Mouse (Mus musculus) megakaryocyte progenitor cell, adult 5-6 weeks (primary cell): Measurements from ENCODE around the gene Clk2. TPM values are rescaled to one million over a fixed set of nuclear protein-coding genes. Genes with fewer than 3 reads are reported as not detected.

Source experiments
- ATAC-seq: replicated peaks from 2 replicates; pipeline ENCODE4 v1.8.0; 2016; ENCODE audit warnings: mild to moderate bottlenecking, moderate TSS enrichment, inconsistent platforms; ENCODE audit not compliant: poor library complexity
- total RNA-seq, 2 experiments: library from RNA; stranded (forward) in 1 of 2; stranded (reverse) in 1 of 2; fragments of 157-497, 149-512 nt in 1 of 2; fragments of 200-1000 nt in 1 of 2; gene quantifications; 2 replicates each; pipeline versions ENCODE4 v1.2.3 to v1.2.4; 2015 to 2017

The Clk2 gene
- total RNA-seq (2015) (51.1 and 53.8 TPM in 2 replicates), total RNA-seq (2017) (69.3 and 75.9 TPM in 2 replicates)

- peak; percentile 96 for ATAC-seq
Observed at GRCm38 (mm10) chr3:89164506-89165267, at the start of gene Clk2. Clk2 (plus strand) TSS chr3:89164795.

- ATAC-seq: peak; percentile 96
Observed at GRCm38 (mm10) chr3:89115522-89115921, 49.1 kb upstream of the Clk2 start.

DNA sequence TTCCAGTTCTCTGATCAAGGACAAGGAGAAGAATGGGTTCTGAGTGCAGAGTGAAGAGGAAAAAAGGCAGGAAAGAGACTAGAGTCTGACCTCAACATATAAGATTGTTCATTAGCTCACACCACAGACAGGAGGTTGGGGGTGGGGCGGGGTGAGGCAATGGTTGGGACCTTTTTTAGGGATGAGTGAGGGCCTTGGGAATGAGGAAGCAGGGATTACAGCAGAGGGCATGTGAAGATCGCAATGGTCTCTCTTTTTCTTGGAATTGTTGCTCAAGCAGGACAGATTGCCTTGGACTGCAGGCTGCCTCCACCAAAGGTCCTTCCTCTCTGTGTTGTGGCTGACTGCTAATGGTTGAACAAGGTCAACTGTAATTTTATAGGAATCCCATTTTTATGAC, 41.3 kb upstream of the Clk2 start:
- ATAC-seq: no peak

DNA sequence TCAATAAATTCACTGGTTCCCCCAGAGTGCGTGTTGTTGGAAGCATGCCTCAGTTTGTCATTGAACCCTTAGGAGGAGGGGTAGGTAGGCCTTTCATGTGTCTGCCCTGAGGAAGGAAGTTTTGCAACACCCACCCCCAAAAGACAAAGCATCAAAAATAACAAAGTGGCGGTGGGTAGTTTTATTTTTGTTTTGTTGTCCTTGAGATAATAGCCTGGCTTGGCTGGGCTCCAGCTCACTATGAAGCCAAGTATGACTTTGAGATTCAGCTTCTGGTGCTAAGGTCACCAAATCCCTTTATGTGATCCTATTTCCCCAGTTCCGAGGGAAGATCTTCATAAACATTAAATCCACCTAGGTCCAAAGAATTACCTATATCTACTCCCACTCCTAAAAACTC, 40.4 kb upstream of the Clk2 start:
- ATAC-seq: no peak

- no peak for ATAC-seq
Observed at GRCm38 (mm10) chr3:89125981-89126380, 38.6 kb upstream of the Clk2 start.

DNA sequence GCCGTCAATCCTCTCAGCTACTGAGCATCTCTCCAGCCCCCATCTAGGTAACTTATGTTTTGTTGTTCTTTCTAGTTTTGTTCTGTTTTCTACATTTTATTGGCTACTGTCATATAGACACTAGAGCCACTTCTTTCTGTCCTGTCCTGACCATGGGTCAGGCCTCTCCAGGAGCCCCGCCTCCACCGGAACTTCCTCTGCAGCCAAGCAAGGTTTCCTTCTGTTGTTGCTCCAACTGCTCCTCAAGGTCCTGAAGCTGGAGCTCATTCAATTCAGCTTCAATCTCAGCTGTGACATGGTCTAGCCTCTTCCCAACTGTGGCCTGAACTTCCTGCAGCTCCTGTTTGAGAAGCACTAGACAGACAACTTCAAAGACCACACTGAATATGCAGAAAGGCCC, 34.7 kb upstream of the Clk2 start:
- no peak for ATAC-seq

- no peak for ATAC-seq
Observed at GRCm38 (mm10) chr3:89131816-89132215, 32.8 kb upstream of the Clk2 start.

GRCm38 (mm10) chr3:89132285-89133062, 32.1 kb upstream of the Clk2 start:
- peak; percentile 93 for ATAC-seq

GRCm38 (mm10) chr3:89133063-89133450, 31.5 kb upstream of the Clk2 start:
- ATAC-seq: no peak

GRCm38 (mm10) chr3:89133752-89134151, 30.8 kb upstream of the Clk2 start:
- ATAC-seq: no peak

DNA sequence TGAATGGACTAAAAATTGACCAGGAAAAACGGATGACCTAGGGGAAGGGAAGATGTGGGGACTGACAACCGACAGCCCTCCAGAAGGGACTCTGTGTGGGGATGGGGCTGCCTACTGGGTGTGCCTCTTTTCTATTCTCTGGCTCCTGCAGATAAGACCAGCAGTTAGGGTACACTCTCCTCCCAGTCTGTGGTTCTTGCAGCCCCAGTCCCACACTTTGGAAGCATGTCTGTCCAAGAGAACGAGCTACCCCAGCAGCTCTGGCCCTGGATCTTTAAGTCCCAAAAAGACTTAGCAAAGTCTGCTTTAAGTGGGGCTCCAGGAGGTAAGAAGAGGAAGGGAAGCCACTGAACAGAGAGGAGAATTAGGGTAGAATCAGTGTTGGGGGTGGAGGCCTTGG, 28.6 kb upstream of the Clk2 start, which contains the start of gene Pklr:
Gene Pklr (plus strand): TSS at position 185 of the 400 bp plus-strand sequence.
- peak; percentile 35 for ATAC-seq

- peak; percentile 28 for ATAC-seq
Observed at GRCm38 (mm10) chr3:89136365-89136764, 28.2 kb upstream of the Clk2 start.

DNA sequence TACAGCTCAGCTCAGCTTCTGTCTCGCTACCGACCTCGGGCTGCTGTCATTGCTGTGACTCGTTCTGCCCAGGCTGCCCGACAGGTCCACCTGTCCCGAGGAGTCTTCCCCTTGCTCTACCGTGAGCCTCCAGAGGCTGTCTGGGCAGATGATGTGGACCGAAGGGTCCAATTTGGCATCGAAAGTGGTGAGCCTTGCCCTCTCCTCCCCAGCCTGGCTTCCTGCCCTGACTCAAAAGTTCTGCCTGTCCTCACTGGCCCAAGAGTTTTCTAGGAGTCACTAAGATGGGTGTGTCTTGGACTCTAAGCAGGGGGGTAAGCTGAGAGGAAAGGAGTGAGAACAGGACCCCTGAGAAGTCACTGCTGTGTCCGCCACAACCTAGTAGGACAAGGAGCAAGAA, 19.8 kb upstream of the Clk2 start:
- ATAC-seq: no peak

DNA sequence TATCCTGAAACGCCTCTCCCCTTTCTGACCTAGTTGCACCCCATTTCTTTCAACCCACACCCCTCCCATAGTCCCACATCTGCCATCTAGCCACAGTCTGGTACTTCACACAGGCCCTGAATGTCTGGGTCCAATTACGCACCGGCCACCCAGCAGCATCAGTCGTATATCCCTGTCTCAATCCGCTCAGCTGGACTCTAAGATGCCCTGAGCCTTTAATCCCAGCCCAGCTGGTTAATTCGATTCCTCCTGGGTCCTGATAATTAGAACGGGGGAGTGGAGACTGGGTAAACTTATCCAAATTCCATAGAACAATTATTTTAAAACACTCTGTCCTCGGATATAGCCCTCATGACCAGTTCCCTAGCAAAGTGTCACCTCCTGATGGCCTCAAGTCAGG, 19.0 kb upstream of the Clk2 start:
- ATAC-seq: no peak

GRCm38 (mm10) chr3:89147101-89147978, 17.3 kb upstream of the Clk2 start:
- ATAC-seq: peak; percentile 49

DNA sequence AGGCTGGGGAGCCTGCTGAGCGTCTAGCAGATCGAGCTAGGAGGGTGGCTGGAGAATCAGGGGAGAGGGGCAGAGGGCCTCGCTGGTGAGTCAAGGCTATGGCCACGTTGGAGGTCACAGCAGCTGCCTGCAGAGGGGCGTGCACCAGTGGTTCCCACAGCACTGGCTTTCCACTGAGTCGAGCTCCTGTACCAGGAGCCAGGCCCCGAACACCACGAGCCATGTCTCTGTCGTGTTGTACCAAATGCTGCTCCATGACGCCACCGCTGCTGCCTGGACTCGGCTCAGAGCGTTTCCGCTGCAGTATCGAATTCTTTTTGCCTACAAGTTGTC, 16.6 kb upstream of the Clk2 start:
- ATAC-seq: peak; percentile 15

GRCm38 (mm10) chr3:89148567-89148966, 16.0 kb upstream of the Clk2 start:
- ATAC-seq: no peak

- ATAC-seq: peak; percentile 20; the same call in 1 of the 2 replicates
Observed at GRCm38 (mm10) chr3:89152084-89152835, 12.3 kb upstream of the Clk2 start.

DNA sequence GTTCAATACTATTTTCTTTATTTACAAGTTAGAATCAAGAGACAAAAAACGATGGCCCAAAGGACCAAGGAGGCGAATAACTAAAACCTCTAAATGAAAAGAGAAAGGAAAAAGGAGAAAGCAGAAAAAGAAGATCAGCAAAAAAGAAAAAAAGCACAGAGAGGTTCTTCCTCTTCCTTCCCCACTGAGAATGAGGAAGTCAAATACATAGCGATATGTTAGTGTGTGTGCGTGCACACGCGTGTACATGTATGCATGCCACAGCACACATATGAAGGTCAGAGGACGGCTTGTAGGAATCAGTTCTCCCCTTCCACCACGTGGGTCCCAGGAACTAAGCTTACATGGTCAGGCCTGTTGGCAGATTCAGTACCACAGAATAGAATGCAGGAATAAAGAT, 7.6 kb upstream of the Clk2 start:
- ATAC-seq: no peak

DNA sequence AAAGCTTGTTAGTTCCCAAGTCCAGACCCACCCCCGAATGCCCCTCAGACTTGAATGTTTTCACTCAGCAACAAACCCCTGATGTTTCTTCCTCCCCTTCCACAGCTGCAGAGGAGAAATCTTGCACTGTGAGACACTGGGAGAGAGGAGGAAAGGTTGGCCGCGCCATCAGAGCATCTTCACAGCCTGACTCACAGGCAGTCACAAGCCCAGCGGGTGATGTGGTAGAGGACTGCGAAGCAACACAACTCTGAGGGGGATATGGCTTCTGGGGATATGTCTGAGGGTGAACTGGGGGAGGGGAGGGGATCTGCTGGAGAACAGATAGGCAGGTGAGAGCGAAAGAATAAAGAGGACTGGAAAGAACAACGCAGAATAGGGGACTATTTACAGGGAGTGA, 5.9 kb upstream of the Clk2 start:
- no peak for ATAC-seq

DNA sequence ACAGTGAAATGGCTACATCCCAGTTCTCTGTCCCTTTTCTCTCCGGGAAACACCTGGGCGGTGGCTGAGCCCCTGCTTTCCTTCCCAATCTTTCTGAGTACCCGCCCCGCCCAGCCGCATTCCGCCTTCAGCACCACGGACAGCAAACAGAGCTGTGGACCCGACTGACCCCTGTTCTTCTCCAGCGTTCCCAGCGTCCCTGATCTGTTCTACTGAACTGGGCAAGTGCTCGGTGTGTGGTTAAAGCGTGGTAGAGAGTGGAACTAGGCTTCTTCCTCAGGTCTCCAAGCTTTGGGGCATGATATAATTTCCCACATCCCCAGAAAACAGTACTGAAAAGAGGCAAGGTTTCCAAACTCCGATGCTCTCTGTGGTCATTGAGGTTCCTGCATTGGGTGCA, 5.4 kb upstream of the Clk2 start:
- peak; percentile 70 for ATAC-seq
